Mouse (Mus musculus): ENCODE measurements at regions not wholly inside any gene's neighbourhood (a gene's known extent, or its start where the extent isn't known, plus 50 kb on each side); places are given as distances from the start of the nearest gene placed in this dataset.
"Not testable (repeated sequence)": the region's sequence is repeated elsewhere in the genome, so short reads cannot be mapped to it uniquely, and the experiment has no call there.

- DNase-seq = no peak
Observed at GRCm38 (mm10) chr1:102062268-102062667, 2289.7 kb downstream of the Cntnap5b start.

- DNase-seq = no peak
Observed at GRCm38 (mm10) chr1:102105658-102106057, 2333.1 kb downstream of the Cntnap5b start.

- DNase-seq = no peak
Observed at GRCm38 (mm10) chr1:102139021-102139420, 2366.5 kb downstream of the Cntnap5b start.

- DNase-seq = no peak
Observed at GRCm38 (mm10) chr1:102146368-102146767, 2373.8 kb downstream of the Cntnap5b start.

- DNase-seq = no peak
Observed at GRCm38 (mm10) chr1:102166649-102167048, 2394.1 kb downstream of the Cntnap5b start.

- DNase-seq = no peak
Observed at GRCm38 (mm10) chr1:102170566-102171286, 2398.2 kb downstream of the Cntnap5b start.

- no peak for DNase-seq
Observed at GRCm38 (mm10) chr1:102185925-102186324, 2413.4 kb downstream of the Cntnap5b start.

- no peak for DNase-seq
Observed at GRCm38 (mm10) chr1:102235473-102235872, 2462.9 kb downstream of the Cntnap5b start.

GRCm38 (mm10) chr1:102263126-102263860 is 2490.7 kb downstream of the Cntnap5b start:
- not testable (repeated sequence) for DNase-seq

GRCm38 (mm10) chr1:102264457-102264856 is 2491.9 kb downstream of the Cntnap5b start:
- not testable (repeated sequence) for DNase-seq

GRCm38 (mm10) chr1:102274456-102274855 is 2493.9 kb upstream of the Cdh20 start:
- no peak for DNase-seq

- DNase-seq = no peak
Observed at GRCm38 (mm10) chr1:102288288-102288687, 2480.0 kb upstream of the Cdh20 start.

GRCm38 (mm10) chr1:102303526-102303925 is 2464.8 kb upstream of the Cdh20 start:
- no peak for DNase-seq

GRCm38 (mm10) chr1:102353136-102353535 is 2415.2 kb upstream of the Cdh20 start:
- no peak for DNase-seq

- DNase-seq = not testable (repeated sequence)
Observed at GRCm38 (mm10) chr1:102357911-102358310, 2410.4 kb upstream of the Cdh20 start.

- DNase-seq = peak in 1 of 2 experiments; percentile 5
Observed at GRCm38 (mm10) chr1:102378613-102379012, 2389.7 kb upstream of the Cdh20 start.

Data from cerebellum, adult 18-20 months (tissue).